Mouse (Mus musculus) stomach, embryonic 16.5 days (tissue): ENCODE results near the gene March1. TPM values are rescaled to one million over a fixed set of nuclear protein-coding genes. Genes with fewer than 3 reads are reported as not detected.
"Not testable (repeated sequence)": the region's sequence is repeated elsewhere in the genome, so short reads cannot be mapped to it uniquely, and the experiment has no call there.

Experiments
- ATAC-seq: fragments of 200-750 bp; cut with Nextera tagmentation; 2 replicates; pipeline ENCODE4 v1.8.0; 2017; ENCODE audit warnings: moderate number of reproducible peaks, moderate TSS enrichment; ENCODE audit not compliant: insufficient read depth, low FRiP score
- H3K27ac ChIP-seq: fragments of 300-500 bp; sonication (generic); 2 replicates; pipeline ENCODE4 v1.5.1; 2014; ENCODE audit warnings: low read length
- H3K27me3 ChIP-seq: fragments of 300-500 bp; sonication (generic); 2 replicates; pipeline ENCODE4 v1.6.1; 2014; ENCODE audit warnings: low read length, control low read depth, mixed read lengths; ENCODE audit not compliant: control insufficient read depth, insufficient read depth
- H3K36me3 ChIP-seq: fragments of 300-500 bp; sonication (generic); 2 replicates; pipeline ENCODE4 v1.6.1; 2014; ENCODE audit warnings: low read length; ENCODE audit not compliant: control insufficient read depth, insufficient read depth
- H3K4me1 ChIP-seq: fragments of 300-500 bp; sonication (generic); 2 replicates; pipeline ENCODE4 v1.6.1; 2014; ENCODE audit warnings: low read length, control low read depth, mixed read lengths; ENCODE audit not compliant: control insufficient read depth, insufficient read depth
- H3K4me2 ChIP-seq: fragments of 300-500 bp; sonication (generic); 2 replicates; pipeline ENCODE4 v1.6.1; 2014; ENCODE audit warnings: low read depth, low read length, mixed read lengths
- H3K4me3 ChIP-seq: fragments of 300-500 bp; sonication (generic); replicated peaks from 2 replicates; pipeline ENCODE4 v1.5.1; 2014; ENCODE audit warnings: mild to moderate bottlenecking, low read length
- H3K9ac ChIP-seq: fragments of 300-500 bp; sonication (generic); 2 replicates; pipeline ENCODE4 v1.6.1; 2014; ENCODE audit warnings: low read length
- H3K9me3 ChIP-seq: fragments of 300-500 bp; sonication (generic); replicated peaks from 2 replicates; pipeline ENCODE4 v1.6.1; 2016; ENCODE audit warnings: low read length, control low read depth; ENCODE audit not compliant: control insufficient read depth
- WGBS: fragments of 180-500 bp; shearing (Covaris S2); extraction: QIAGEN DNeasy Blood & Tissue Kit; methylation state at CpG from one replicate; pipeline ENCODE4 v1.1.7; 2014; 5-methylcytosine and 5-hydroxymethylcytosine counted together
- polyA plus RNA-seq: library from polyadenylated mRNA; unstranded; fragments of >200 nt; fragmentation: Nextera tagmentation; extraction: Ambion mirVana; gene quantifications from 2 replicates; pipeline ENCODE4 v1.2.1, GENCODE M21; 2015

The March1 gene
- polyA plus RNA-seq, 1 experiment from 2014 or later = 1.2 TPM

DNA sequence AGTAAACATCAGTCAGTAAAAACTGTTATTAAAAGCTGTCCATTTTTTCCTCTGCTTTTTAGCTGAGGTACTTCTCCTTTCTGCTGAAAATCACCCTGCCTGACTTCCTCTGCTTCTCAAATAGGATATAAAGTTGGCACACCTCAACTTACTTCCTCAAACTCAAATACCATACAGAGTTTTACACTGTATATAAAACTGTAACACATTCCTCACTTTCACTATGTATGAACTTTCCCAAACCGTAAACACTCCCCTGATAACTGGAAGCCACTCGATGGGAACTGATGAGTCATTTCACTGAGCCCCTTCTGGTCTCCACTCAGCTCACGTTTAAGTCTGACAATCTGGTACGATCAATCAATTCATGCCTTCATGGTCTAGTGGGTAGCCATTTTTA, 788.1 kb downstream of the March1 start:
- not testable (repeated sequence) for H3K4me2 ChIP-seq, ATAC-seq, H3K9ac ChIP-seq, H3K4me1 ChIP-seq, H3K36me3 ChIP-seq, H3K27me3 ChIP-seq, H3K27ac ChIP-seq, H3K4me3 ChIP-seq, H3K9me3 ChIP-seq
- WGBS = 58% methylated on average over 4 of the region's 4 CpGs

GRCm38 (mm10) chr8:66406596-66407361, 789.1 kb downstream of the March1 start:
- Histone ChIP-seq H3K9me3 (no peaks in the 10 kb centered on the region), H3K4me1 (no peaks in the 10 kb centered on the region), H3K9ac (no peak overlapping the region), H3K4me3 (no peak overlapping the region), H3K27ac (no peak overlapping the region), H3K27me3 (no peaks in the 10 kb centered on the region), H3K4me2 (no peak overlapping the region), H3K36me3 (no peaks in the 10 kb centered on the region)
- 77% methylated on average over 6 of the region's 6 CpGs for WGBS
- ATAC-seq = no peak

GRCm38 (mm10) chr8:66410080-66410615, 792.4 kb downstream of the March1 start:
- no peak for ATAC-seq
- Histone ChIP-seq H3K9ac (no peak overlapping the region), H3K27ac (no peak overlapping the region), H3K36me3 (no peaks in the 10 kb centered on the region), H3K9me3 (no peaks in the 10 kb centered on the region), H3K4me3 (no peak overlapping the region), H3K27me3 (no peaks in the 10 kb centered on the region), H3K4me1 (no peaks in the 10 kb centered on the region), H3K4me2 (no peak overlapping the region)
- 81% methylated on average over 9 of the region's 9 CpGs for WGBS

- Histone ChIP-seq H3K27ac (no peak overlapping the region), H3K27me3 (no peaks in the 10 kb centered on the region), H3K9me3 (no peaks in the 10 kb centered on the region), H3K9ac (no peak overlapping the region), H3K36me3 (no peaks in the 10 kb centered on the region), H3K4me1 (no peaks in the 10 kb centered on the region), H3K4me3 (no peak overlapping the region), H3K4me2 (no peak overlapping the region)
- no peak for ATAC-seq
- 34% methylated on average over 2 of the region's 2 CpGs for WGBS
Observed at GRCm38 (mm10) chr8:66413101-66413500, 795.4 kb downstream of the March1 start.

DNA sequence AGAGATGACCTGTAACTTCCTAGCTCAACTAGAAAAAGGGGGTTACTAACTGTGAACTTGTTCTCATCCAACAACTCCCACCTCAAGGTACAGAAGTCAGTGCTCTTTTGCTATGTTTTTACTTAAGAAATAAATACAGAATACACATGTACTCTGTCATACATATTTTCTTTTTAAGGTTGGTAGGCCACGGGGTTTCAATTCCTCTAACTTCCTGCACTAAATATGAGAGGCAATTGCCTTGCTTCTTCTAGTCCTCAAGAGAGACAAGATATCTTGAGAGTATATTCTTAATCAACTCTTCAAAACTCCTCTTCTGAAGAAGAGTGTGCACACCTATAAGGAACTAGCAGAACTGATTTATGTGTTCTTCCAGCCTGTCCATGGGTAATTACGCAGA, 797.5 kb downstream of the March1 start:
- Histone ChIP-seq H3K4me3 (no peak overlapping the region), H3K4me2 (no peak overlapping the region), H3K27ac (no peak overlapping the region), H3K9ac (no peak overlapping the region), H3K36me3 (no peaks in the 10 kb centered on the region), H3K27me3 (no peaks in the 10 kb centered on the region), H3K9me3 (no peaks in the 10 kb centered on the region), H3K4me1 (no peaks in the 10 kb centered on the region)
- no peak for ATAC-seq
- WGBS = 86% methylated on average over 2 of the region's 2 CpGs

- H3K9ac ChIP-seq, H3K9me3 ChIP-seq, H3K4me2 ChIP-seq, ATAC-seq, H3K4me3 ChIP-seq, H3K27ac ChIP-seq, H3K27me3 ChIP-seq, H3K4me1 ChIP-seq, H3K36me3 ChIP-seq: not testable (repeated sequence)
- WGBS = 76% methylated on average over 4 of the region's 4 CpGs
Observed at GRCm38 (mm10) chr8:66417591-66417990, 799.9 kb downstream of the March1 start.

DNA sequence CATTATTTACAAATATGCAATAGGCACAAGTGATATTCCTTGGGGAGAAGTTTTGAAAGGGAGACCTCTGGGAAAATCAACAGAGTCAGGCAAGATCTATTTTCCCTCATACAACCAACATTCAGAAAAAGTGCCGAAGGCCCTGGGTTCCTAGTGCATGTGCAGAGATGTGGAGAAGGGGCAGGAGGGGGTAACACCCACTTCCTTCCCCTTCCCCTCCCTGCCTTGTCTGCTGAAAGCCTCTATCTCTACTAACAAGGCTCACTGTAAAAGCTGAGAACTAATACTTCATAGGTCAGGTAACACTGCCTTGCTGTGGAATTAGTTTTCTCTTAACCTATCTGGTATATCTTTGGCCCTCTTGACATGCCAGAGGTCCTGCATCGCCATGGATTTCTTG, 812.9 kb downstream of the March1 start:
- H3K27ac ChIP-seq = no peak overlapping the region
- H3K4me3 ChIP-seq = no peak overlapping the region
- no peak overlapping the region for H3K9ac ChIP-seq
- no peak for ATAC-seq
- no peaks in the 10 kb centered on the region for H3K36me3 ChIP-seq
- H3K4me2 ChIP-seq = no peak overlapping the region
- no peaks in the 10 kb centered on the region for H3K27me3 ChIP-seq
- H3K9me3 ChIP-seq = no peaks in the 10 kb centered on the region
- 68% methylated on average over 2 of the region's 2 CpGs for WGBS
- H3K4me1 ChIP-seq = no peaks in the 10 kb centered on the region

DNA sequence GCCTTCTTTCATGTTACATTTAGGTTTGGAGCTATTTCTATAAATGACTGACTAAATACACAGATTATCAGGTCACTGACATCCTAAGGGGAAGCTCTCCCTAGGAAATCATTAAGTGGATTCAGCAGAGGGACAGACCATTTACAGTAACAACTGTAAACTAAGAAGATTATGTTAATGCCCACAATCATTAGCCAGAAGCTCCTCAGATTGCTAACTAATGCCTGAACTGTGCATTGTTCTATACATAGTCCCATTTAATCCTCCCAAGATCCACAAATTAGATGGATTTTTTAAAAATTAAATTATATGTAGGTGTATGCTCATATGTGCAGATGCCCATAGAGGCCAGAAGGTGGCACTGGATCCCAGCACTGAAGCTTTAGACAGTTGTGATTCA, 815.9 kb downstream of the March1 start:
- Histone ChIP-seq H3K4me1 (no peaks in the 10 kb centered on the region), H3K9ac (no peak overlapping the region), H3K4me2 (no peak overlapping the region), H3K27me3 (no peaks in the 10 kb centered on the region), H3K9me3 (no peaks in the 10 kb centered on the region), H3K4me3 (no peak overlapping the region), H3K27ac (no peak overlapping the region), H3K36me3 (no peaks in the 10 kb centered on the region)
- ATAC-seq = no peak

DNA sequence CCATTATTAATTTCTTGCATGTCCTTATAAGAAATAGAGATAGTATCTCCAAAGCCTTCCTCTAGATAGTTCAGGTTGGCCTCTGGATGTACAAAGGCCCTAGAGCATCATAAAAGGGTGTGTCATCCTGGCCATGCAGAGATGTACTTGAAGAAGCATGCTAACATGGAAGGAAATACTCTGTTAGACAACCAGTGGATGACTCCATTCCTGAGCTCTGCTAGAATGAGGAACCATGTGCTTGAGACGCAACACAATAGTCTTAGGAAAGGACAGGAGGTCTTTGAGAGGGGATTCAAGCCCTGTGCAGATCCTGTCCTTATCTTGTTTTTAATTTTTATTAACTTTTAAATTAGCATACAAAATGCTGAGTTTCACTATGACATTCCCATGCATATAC, 819.1 kb downstream of the March1 start:
- no peak overlapping the region for H3K9ac ChIP-seq
- H3K4me2 ChIP-seq = no peak overlapping the region
- no peak overlapping the region for H3K27ac ChIP-seq
- no peak for ATAC-seq
- 100% methylated on average over 1 of the region's 1 CpGs for WGBS
- no peaks in the 10 kb centered on the region for H3K27me3 ChIP-seq
- H3K4me1 ChIP-seq = no peaks in the 10 kb centered on the region
- H3K36me3 ChIP-seq = no peaks in the 10 kb centered on the region
- no peaks in the 10 kb centered on the region for H3K9me3 ChIP-seq
- H3K4me3 ChIP-seq = no peak overlapping the region
